Mouse (Mus musculus) T-cell, adult 2 months (primary cell): ENCODE results near the gene Tex14.
"Not testable (repeated sequence)": the region's sequence is repeated elsewhere in the genome, so short reads cannot be mapped to it uniquely, and the experiment has no call there.

Experiments
- DNase-seq: peaks from one replicate; pipeline ENCODE4 v3.0.0; 2022; ENCODE audit warnings: low spot score

Tex14 gene

GRCm38 (mm10) chr11:87472058-87472457 is 67.2 kb downstream of the Tex14 start:
- not testable (repeated sequence) for DNase-seq

- DNase-seq = not testable (repeated sequence)
Measured at GRCm38 (mm10) chr11:87479172-87479571, 74.3 kb downstream of the Tex14 start.

DNA sequence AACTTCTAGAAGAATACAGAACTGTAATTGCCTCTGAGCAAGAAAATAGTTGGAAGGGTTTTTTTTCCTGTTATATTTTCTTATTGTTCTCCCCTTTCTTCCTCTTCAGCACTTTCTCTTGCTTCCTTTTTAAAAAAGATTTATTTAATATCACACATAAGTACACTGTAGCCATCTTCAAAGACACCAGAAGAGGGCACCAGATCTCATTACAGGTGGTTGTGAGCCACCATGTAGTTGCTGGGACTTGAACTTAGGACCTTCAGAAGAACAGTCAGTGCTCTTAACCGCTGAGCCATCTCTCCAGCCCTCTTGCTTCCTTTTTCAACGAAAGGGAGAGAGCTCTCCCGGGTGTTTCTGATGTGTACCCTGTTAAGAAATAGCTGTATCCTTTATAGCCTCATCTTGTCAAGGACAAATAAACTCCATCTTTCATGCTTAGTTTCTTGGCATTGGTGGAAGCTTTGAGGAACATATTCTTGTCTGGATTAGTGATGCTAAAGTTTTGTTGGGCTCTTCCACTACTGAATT is 79.0 kb downstream of the Tex14 start:
- no peak for DNase-seq

DNA sequence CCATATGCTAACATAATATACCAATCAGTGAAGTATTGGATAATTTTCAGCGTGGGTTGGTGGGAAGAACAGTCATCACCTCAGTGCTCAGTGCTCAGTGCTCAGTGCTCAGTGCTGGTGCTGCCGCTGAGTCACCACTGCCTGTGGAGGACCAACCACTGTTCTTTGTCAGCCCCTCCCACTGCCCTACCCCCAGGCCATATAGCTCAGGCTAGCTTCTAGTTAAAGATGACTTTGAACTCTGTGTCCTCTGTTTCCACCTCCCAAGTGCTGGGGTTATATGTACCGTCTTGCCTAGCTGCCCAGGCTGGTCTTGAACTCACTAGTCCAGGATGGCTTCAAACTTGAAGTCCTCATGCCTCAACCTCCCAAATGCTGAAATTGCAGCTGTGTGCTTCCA is 84.1 kb downstream of the Tex14 start:
- DNase-seq = no peak

- DNase-seq = peak; percentile 7
Measured at GRCm38 (mm10) chr11:87504690-87505214, 99.9 kb downstream of the Tex14 start.

DNA sequence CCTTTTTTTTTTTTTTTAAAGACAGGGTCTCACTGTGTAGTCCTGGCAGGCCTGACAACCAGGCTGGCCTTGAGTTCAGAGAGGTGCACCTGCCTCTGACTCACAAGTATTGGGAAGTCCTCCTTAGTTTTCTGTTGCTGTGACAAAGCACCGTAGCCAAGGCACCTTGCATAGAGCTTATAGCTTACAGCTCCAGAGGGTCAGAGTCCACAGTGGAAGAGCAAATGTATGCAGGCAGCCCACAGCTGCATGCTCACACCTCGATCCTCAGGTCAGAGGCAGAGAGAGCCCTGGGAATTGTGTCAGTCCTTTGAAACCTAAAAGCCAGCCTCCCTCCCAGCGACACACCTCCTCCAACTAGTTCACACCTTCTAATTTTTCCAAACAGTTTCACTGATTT is 101.6 kb downstream of the Tex14 start:
- no peak for DNase-seq

DNA sequence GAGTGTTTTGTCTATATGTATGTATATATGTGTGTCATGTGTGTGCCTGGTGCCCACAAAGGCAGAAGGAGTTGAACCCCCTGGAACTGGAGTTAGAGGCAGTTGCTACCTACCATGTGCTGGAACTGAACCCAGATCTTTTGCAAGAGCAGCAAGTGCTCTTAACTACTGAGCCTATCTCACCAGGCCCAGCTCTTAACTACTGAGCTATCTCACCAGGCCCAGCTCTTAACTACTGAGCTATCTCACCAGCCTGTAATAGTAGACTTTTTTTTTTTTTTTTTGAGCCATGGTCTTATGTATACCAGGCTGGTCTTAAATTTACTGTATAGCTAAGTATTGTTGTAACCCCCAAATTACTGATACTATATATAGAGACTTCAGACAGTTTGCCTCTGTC is 102.2 kb downstream of the Tex14 start:
- DNase-seq = no peak

- peak; percentile 35 for DNase-seq
Measured at GRCm38 (mm10) chr11:87519260-87519659, 114.4 kb downstream of the Tex14 start.

GRCm38 (mm10) chr11:87523466-87523865 is 118.6 kb downstream of the Tex14 start:
- DNase-seq = no peak

DNA sequence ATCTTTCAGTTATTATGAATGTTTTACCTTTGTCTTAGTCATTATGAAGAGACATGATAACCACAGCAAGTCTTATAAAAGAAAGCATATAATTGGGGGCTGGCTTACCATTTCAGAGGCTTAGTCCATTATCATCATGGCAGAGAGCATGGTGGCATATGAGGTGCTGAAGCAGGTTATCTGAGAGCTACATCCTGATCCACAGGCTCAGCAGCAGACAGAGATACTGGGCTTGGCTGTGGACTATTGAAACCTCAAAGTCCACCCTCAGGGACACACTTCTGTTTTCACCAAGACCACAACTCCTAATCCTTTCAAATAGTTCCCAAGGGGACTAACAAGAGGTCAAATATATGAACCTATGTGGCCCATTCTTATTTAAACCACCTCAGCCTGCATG is 119.1 kb downstream of the Tex14 start:
- DNase-seq = no peak

GRCm38 (mm10) chr11:87524780-87525179 is 119.9 kb downstream of the Tex14 start:
- no peak for DNase-seq

GRCm38 (mm10) chr11:87527364-87527763 is 122.5 kb downstream of the Tex14 start:
- no peak for DNase-seq

- no peak for DNase-seq
Measured at GRCm38 (mm10) chr11:87527990-87528389, 123.1 kb downstream of the Tex14 start.

GRCm38 (mm10) chr11:87531695-87532094 is 126.8 kb downstream of the Tex14 start:
- no peak for DNase-seq

DNA sequence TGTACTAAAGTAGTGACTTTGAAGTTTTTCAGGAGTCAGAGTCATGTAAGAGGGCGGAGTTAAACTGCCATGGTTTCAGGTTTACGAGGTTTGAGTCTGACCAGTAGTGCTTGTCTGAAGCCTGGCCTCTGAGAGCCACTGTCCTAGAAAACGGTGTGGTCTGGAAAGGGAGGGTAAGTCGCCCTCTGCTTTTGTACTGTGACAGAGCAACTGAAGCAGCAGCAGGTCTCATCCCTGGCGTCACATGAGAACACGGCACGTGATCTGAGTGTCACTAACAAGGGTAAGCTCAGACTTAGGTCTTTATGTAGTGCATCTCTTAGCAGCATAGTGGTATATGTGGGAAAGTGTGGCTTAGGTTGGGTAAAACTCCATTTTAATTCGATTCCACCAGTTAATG is 137.4 kb downstream of the Tex14 start:
- no peak for DNase-seq

DNA sequence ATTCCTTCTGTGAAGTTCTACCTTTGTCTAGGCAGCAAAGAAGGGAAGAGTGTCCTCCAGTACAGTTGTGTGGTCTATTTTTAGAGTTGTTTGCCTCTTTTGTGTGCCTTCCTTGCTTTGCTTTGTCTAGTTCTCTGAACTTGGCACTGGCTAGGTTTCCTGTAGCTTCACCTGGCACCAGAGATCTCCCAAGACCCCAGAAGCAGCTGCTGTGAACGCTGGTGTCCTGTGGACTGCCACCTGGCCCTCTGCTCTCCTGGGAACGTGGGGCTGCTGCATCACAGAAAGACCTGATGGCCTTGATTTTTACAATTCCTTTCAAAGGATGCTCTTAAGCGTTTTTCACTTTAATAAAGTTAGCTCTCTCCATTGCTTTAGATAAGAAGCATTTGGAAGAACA is 138.0 kb downstream of the Tex14 start:
- DNase-seq = no peak

- DNase-seq = no peak
Measured at GRCm38 (mm10) chr11:87553342-87553741, 148.5 kb downstream of the Tex14 start.

DNA sequence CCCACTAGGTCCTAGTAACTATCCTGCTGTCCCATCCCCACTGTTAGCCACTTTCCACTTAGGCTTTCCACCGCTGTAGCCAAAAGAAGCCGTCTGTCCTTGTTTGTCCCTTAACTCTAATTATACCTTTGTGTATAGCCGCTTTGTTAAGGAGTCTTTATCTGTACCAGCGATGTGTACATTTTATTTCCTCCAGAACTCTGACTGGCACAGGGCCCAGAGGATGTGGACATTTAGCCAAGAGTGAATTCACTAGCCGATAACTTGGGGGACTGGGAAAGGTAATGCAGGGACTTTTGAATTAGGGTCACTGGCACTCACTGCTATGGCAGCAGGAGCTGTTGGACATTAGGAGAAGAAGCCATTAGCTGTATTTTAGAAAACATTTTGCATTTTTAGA is 149.5 kb downstream of the Tex14 start:
- no peak for DNase-seq

GRCm38 (mm10) chr11:87555106-87555703 is 150.3 kb downstream of the Tex14 start:
- DNase-seq = no peak

DNA sequence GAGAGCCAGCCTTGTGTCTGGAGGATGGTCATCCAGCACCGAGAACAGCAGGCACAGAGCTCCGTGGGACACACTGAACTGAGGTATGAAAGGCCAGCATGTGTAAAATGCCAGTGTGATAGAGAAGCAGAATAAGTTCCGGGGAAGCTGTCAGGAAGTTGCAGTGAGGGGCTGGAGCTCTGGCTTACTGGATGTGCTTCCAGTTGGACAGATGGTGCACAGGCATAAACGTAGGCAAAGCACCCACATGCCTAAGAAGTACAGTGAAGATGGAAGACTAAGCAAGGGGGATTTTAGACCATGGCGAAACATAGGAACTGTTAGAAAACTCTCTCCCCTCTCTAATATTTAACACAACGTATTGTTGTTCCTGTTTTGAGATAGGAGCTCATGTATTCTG is 156.3 kb downstream of the Tex14 start:
- no peak for DNase-seq

DNA sequence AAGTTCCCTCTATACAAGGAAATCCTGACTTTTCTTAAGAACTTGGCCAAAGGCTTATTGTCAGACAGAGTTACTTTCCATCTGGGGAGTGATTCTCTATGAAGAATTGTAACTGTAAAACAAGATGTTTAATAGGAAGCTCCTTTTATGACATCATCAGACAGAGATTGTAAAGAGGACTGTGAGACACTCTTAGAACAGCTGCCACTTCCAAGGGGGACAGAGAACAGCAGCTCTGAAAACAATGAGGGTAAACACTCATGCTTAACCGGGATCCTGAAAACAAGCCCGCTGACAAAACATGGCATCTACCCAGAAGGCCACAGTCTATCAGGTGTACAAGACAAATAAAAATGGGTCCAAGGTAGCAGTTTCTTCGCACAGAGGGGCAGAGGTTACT is 161.6 kb downstream of the Tex14 start, which contains the start of gene Gm11492:
Gene Gm11492, plus strand, starts transcription at position 153 of the 400 bp plus-strand sequence.
- DNase-seq = no peak

GRCm38 (mm10) chr11:87568255-87568953 is 163.5 kb downstream of the Tex14 start, which contains the start of gene Sept4:
Gene Sept4 (plus strand): TSS chr11:87568903.
- DNase-seq = no peak

DNA sequence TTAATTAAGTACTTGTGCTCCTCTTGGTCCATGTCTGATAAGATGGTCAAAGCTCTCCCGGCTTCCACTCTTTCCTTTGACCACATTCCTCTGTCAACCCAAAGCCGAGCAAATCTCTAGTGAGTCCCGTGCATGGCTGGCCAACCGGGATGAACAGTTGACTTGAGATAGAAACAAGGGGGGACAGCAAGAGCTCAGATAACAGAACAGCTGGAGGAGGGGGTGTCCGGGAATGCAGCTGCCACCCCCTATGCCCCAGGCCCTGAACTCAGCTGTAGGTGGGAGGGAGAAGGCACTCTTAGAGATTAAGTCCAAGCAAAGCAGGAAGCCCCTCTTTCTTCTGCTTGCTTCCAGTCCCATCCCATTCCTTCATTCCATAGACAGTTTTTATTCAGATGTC is 165.9 kb downstream of the Tex14 start:
- DNase-seq = no peak
